9 mouse cellular contexts compared by ENCODE assay signal in genomic region chr7:139992406-139992805, GRCm38 (mm10). TPM values are rescaled to one million over a fixed set of nuclear protein-coding genes. Genes with fewer than 3 reads are reported as not detected.
DNase-seq lines count a peak whose midpoint lies in the region; ATAC-seq lines count a peak whose summit lies in the region.
"Had no signal": no experiment of that assay in that cellular context is flagged by ENCODE, and none has a peak within 500 bp of the region (broad histone marks: within the 10 kb centered on the region; RNA-seq: fewer than 3 reads in every experiment).

Gene Adam8, minus strand, starts transcription at chr7:139992562.

- no peak within 1 kb of the TSS for H3K4me3 ChIP-seq in intestine, embryonic 15.5 days (replicated peaks)
- no peak within 1 kb of the TSS for H3K4me3 ChIP-seq in lung, embryonic 16.5 days (ENCODE audit: low read length)
- H3K4me3 ChIP-seq: embryonic facial prominence, embryonic 13.5 days; midbrain, embryonic 12.5 days had no signal

- H3K36me3 ChIP-seq in intestine, embryonic 15.5 days, result peaks cover 6% of the 10 kb centered on the region
- H3K36me3 ChIP-seq in lung, embryonic 16.5 days (ENCODE audit: control insufficient read depth, insufficient read depth, low read length), result peaks cover 14% of the 10 kb centered on the region

- ATAC-seq in intestine, embryonic 15.5 days, result peak; percentile 77
- peak; percentile 63 for ATAC-seq in lung, embryonic 16.5 days (ENCODE audit: low read depth)

- WGBS in intestine, embryonic 15.5 days, result 24% methylated on average over 7 of the region's 7 CpGs
- 26% methylated on average over 7 of the region's 7 CpGs for WGBS in lung, embryonic 16.5 days

- no peaks in the 10 kb centered on the region for H3K4me1 ChIP-seq in intestine, embryonic 15.5 days (replicated peaks)
- H3K4me1 ChIP-seq in lung, embryonic 16.5 days (replicated peaks; ENCODE audit: control insufficient read depth, insufficient read depth, low read length), result no peaks in the 10 kb centered on the region
- H3K4me1 ChIP-seq: midbrain, embryonic 12.5 days had no signal

- peak; percentile 70 for DNase-seq in CD4-positive helper T cell, adult 2 months (ENCODE audit: low read depth, low spot score)
- peak; percentile 40 for DNase-seq in ES-CJ7 (ENCODE audit: low read depth, low spot score)
- DNase-seq in cerebellum, adult 11 months, result no peak
- DNase-seq in heart, postnatal 25 days (ENCODE audit: low spot score), result no peak
- DNase-seq in heart, adult 18-20 months, result no peak

- no peak within 1 kb of the TSS for H3K9ac ChIP-seq in intestine, embryonic 15.5 days
- H3K9ac ChIP-seq in lung, embryonic 16.5 days (ENCODE audit: low read length), result no peak within 1 kb of the TSS
- H3K9ac ChIP-seq: embryonic facial prominence, embryonic 13.5 days; midbrain, embryonic 12.5 days had no signal

- no peaks in the 10 kb centered on the region for H3K9me3 ChIP-seq in intestine, embryonic 15.5 days
- no peaks in the 10 kb centered on the region for H3K9me3 ChIP-seq in lung, embryonic 16.5 days (ENCODE audit: control insufficient read depth, low read length)
- H3K9me3 ChIP-seq: embryonic facial prominence, embryonic 13.5 days; midbrain, embryonic 12.5 days had no signal

- H3K27me3 ChIP-seq in intestine, embryonic 15.5 days (replicated peaks), result no peaks in the 10 kb centered on the region
- H3K27me3 ChIP-seq in lung, embryonic 16.5 days (ENCODE audit: control insufficient read depth, insufficient read depth, low read depth, low read length), result no peaks in the 10 kb centered on the region
- H3K27me3 ChIP-seq: embryonic facial prominence, embryonic 13.5 days; midbrain, embryonic 12.5 days had no signal

- intact Hi-C loops in heart, postnatal 25 days (cut with DNase I), result no loop called here

- no peak within 1 kb of the TSS for H3K27ac ChIP-seq in intestine, embryonic 15.5 days
- H3K27ac ChIP-seq in lung, embryonic 16.5 days (ENCODE audit: low read length), result no peak within 1 kb of the TSS
- H3K27ac ChIP-seq: embryonic facial prominence, embryonic 13.5 days; midbrain, embryonic 12.5 days had no signal

- no peak within 1 kb of the TSS for H3K4me2 ChIP-seq in intestine, embryonic 15.5 days (replicated peaks)
- no peak within 1 kb of the TSS for H3K4me2 ChIP-seq in lung, embryonic 16.5 days (ENCODE audit: low read depth, low read length)
- H3K4me2 ChIP-seq: embryonic facial prominence, embryonic 13.5 days; midbrain, embryonic 12.5 days had no signal

RNA-seq across cellular contexts. Expression of gene Adam8, which starts in this region (rescaled TPM):
- 1.3 and 2.2 TPM in 2 replicates for polyA plus RNA-seq in intestine, embryonic 15.5 days (2015; fragmentation: Nextera tagmentation; extraction: Ambion mirVana)
- 1.9 and 3.1 TPM in 2 replicates for polyA plus RNA-seq in lung, embryonic 16.5 days (2015; fragmentation: Nextera tagmentation; extraction: Ambion mirVana)
- under 1 TPM; 0.20 to 0.73 TPM for total RNA-seq in heart, postnatal 25 days (2021)
- 1 to 10 TPM in 1 of 2 experiments, under 1 TPM in 1; 0.37 to 2.1 TPM for total RNA-seq in heart, adult 18-20 months (2021)

Comparison
In these comparisons a context has a peak if more than half of its experiments do, and no peak if none do; other contexts are left out.
1. DNase-seq: peak in CD4-positive helper T cell, adult 2 months (single experiment) and ES-CJ7 (single experiment); none in cerebellum, adult 11 months (single experiment), heart, postnatal 25 days (single experiment) and heart, adult 18-20 months (0 of 2).